Mouse (Mus musculus): Measurements from ENCODE around the gene Strn3.

GRCm38 (mm10) chr12:51622670-51623365 is 68.9 kb downstream of the Strn3 start:
- TF ChIP-seq EP300 (IDR thresholded peaks at IDR 0.05; ENCODE audit: insufficient read depth, low read depth, low read length) (no peak), CTCF (IDR thresholded peaks at IDR 0.05) (peak; percentile 51)
